Mouse (Mus musculus) heart, postnatal 0 days (tissue): ENCODE data around the gene Rps27.

Experiments used
- CTCF ChIP-seq: IDR thresholded peaks from 2 replicates; pipeline ENCODE4 v1.5.1; 2016; ENCODE audit warnings: antibody characterized with exemption, control low read depth, low read depth
- EP300 ChIP-seq: IDR thresholded peaks from 2 replicates; pipeline ENCODE4 v1.6.1; 2016; ENCODE audit warnings: antibody characterized with exemption, low read depth

- TF ChIP-seq CTCF (no peak), EP300 (0 out of 2 replicates have a peak, but pooled peaks have one; percentile 22)
These were observed 17.6 kb upstream of the Rps27 start for GRCm38 (mm10) chr3:90231075-90231474.
